Mouse (Mus musculus): ENCODE measurements around the gene Fam71f1. TPM values are rescaled to one million over a fixed set of nuclear protein-coding genes. Genes with fewer than 3 reads are reported as not detected.
A peak's percentile ranks its signal among the peaks of the same experiment; 100 is the strongest.

Fam71f1 gene
- not detected for total RNA-seq (2021)

GRCm38 (mm10) chr6:29318879-29319278, at the start of gene Fam71f1:
TSS of gene Fam71f1 (plus strand) at chr6:29319140.
- no peak for DNase-seq (ENCODE audit: low spot score in 2 of 2)

GRCm38 (mm10) chr6:29270961-29271360, 48.0 kb upstream of the Fam71f1 start:
- no peak for DNase-seq (ENCODE audit: low spot score in 2 of 2)
- intact Hi-C loops (cut with DNase I) = no loop called here

More at GRCm38 (mm10) chr6:29318879-29319278, at the start of gene Fam71f1:
- intact Hi-C loops (cut with DNase I) = no loop called here

GRCm38 (mm10) chr6:29272312-29273072, 46.4 kb upstream of the Fam71f1 start, which contains the start of gene Hilpda:
TSS of gene Hilpda (plus strand) at chr6:29272488.
- peak; percentile 90 to 93 for DNase-seq (ENCODE audit: low spot score in 2 of 2)
- intact Hi-C loops (cut with DNase I) = no loop called here

GRCm38 (mm10) chr6:29276746-29277145, 42.2 kb upstream of the Fam71f1 start:
- no peak for DNase-seq (ENCODE audit: low spot score in 2 of 2)
- intact Hi-C loops (cut with DNase I) = loop anchor here (2.0 kb wide), 1 partner anchor 66 kb away; no protein-coding TSS in a partner anchor

GRCm38 (mm10) chr6:29278513-29279267, 40.2 kb upstream of the Fam71f1 start:
- DNase-seq (ENCODE audit: low spot score in 2 of 2) = peak; percentile 31 to 65
- intact Hi-C loops (cut with DNase I) = loop anchor here (2.0 kb wide), 3 partner anchors 38 to 112 kb away; no protein-coding TSS in a partner anchor

GRCm38 (mm10) chr6:29279293-29279692, 39.6 kb upstream of the Fam71f1 start, which contains the start of gene Fam71f2:
TSS of gene Fam71f2 (plus strand) at chr6:29279593.
- no peak for DNase-seq (ENCODE audit: low spot score in 2 of 2)
- intact Hi-C loops (cut with DNase I) = loop anchor here (2.0 kb wide), 3 partner anchors 38 to 112 kb away; no protein-coding TSS in a partner anchor

GRCm38 (mm10) chr6:29280671-29281070, 38.3 kb upstream of the Fam71f1 start:
- DNase-seq (ENCODE audit: low spot score in 2 of 2) = no peak
- intact Hi-C loops (cut with DNase I) = no loop called here

GRCm38 (mm10) chr6:29286870-29287269, 32.1 kb upstream of the Fam71f1 start:
- intact Hi-C loops (cut with DNase I) = no loop called here
- no peak for DNase-seq (ENCODE audit: low spot score in 2 of 2)

- intact Hi-C loops (cut with DNase I) = no loop called here
These were observed 31.5 kb upstream of the Fam71f1 start for GRCm38 (mm10) chr6:29287481-29287880.

GRCm38 (mm10) chr6:29287944-29288343, 31.0 kb upstream of the Fam71f1 start:
- no peak for DNase-seq (ENCODE audit: low spot score in 2 of 2)
- intact Hi-C loops (cut with DNase I) = no loop called here

More at GRCm38 (mm10) chr6:29287481-29287880, 31.5 kb upstream of the Fam71f1 start:
- no peak for DNase-seq (ENCODE audit: low spot score in 2 of 2)

- DNase-seq (ENCODE audit: low spot score in 2 of 2) = no peak
- intact Hi-C loops (cut with DNase I) = no loop called here
These were observed 30.3 kb upstream of the Fam71f1 start for GRCm38 (mm10) chr6:29288651-29289050.

GRCm38 (mm10) chr6:29299112-29299511, 19.8 kb upstream of the Fam71f1 start:
- no peak for DNase-seq (ENCODE audit: low spot score in 2 of 2)
- intact Hi-C loops (cut with DNase I) = no loop called here

GRCm38 (mm10) chr6:29303251-29303650, 15.7 kb upstream of the Fam71f1 start:
- no peak for DNase-seq (ENCODE audit: low spot score in 2 of 2)
- intact Hi-C loops (cut with DNase I) = loop anchor here (10.0 kb wide), 1 partner anchor 368 kb away; no protein-coding TSS in a partner anchor

GRCm38 (mm10) chr6:29303726-29304125, 15.2 kb upstream of the Fam71f1 start:
- no peak for DNase-seq (ENCODE audit: low spot score in 2 of 2)
- intact Hi-C loops (cut with DNase I) = loop anchor here (10.0 kb wide), 1 partner anchor 369 kb away; no protein-coding TSS in a partner anchor

GRCm38 (mm10) chr6:29305462-29305861, 13.5 kb upstream of the Fam71f1 start:
- intact Hi-C loops (cut with DNase I) = loop anchor here (10.0 kb wide), 1 partner anchor 371 kb away; no protein-coding TSS in a partner anchor

GRCm38 (mm10) chr6:29308846-29309605, 9.9 kb upstream of the Fam71f1 start:
- intact Hi-C loops (cut with DNase I) = loop anchor here (10.0 kb wide), 1 partner anchor 374 kb away; no protein-coding TSS in a partner anchor
- no peak for DNase-seq (ENCODE audit: low spot score in 2 of 2)

More at GRCm38 (mm10) chr6:29305462-29305861, 13.5 kb upstream of the Fam71f1 start:
- no peak for DNase-seq (ENCODE audit: low spot score in 2 of 2)

- no peak for DNase-seq (ENCODE audit: low spot score in 2 of 2)
- intact Hi-C loops (cut with DNase I) = no loop called here
These were observed 5.2 kb upstream of the Fam71f1 start for GRCm38 (mm10) chr6:29313690-29314202.

GRCm38 (mm10) chr6:29317286-29317685, 1.7 kb upstream of the Fam71f1 start:
- intact Hi-C loops (cut with DNase I) = no loop called here
- no peak for DNase-seq (ENCODE audit: low spot score in 2 of 2)

GRCm38 (mm10) chr6:29317941-29318340, 999 bp upstream of the Fam71f1 start:
- intact Hi-C loops (cut with DNase I) = no loop called here
- no peak for DNase-seq (ENCODE audit: low spot score in 2 of 2)
